Mouse (Mus musculus) left cerebral cortex, postnatal 14 days (tissue): Measurements from ENCODE around the gene Tpmt. TPM values are rescaled to one million over a fixed set of nuclear protein-coding genes. Genes with fewer than 3 reads are reported as not detected.

ENCODE experiments used
- DNase-seq, 2 experiments: peaks; one replicate each; pipeline ENCODE4 v3.0.0; 2021 to 2022; ENCODE audit warnings: low spot score in 2 of 2, mixed read lengths in 1 of 2
- intact Hi-C: fragments of 180-260 bp; cut with DNase I; formaldehyde crosslinking; loops from one replicate; pipeline ENCODE4 v1.15.1; 2025
- total RNA-seq, 2 experiments: library from RNA; stranded (reverse); gene quantifications; 2 replicates each; pipeline ENCODE4 v1.2.3; 2021

Tpmt gene
- total RNA-seq, 2 experiments from 2014 or later, result 7.8 to 10.4 TPM

DNA sequence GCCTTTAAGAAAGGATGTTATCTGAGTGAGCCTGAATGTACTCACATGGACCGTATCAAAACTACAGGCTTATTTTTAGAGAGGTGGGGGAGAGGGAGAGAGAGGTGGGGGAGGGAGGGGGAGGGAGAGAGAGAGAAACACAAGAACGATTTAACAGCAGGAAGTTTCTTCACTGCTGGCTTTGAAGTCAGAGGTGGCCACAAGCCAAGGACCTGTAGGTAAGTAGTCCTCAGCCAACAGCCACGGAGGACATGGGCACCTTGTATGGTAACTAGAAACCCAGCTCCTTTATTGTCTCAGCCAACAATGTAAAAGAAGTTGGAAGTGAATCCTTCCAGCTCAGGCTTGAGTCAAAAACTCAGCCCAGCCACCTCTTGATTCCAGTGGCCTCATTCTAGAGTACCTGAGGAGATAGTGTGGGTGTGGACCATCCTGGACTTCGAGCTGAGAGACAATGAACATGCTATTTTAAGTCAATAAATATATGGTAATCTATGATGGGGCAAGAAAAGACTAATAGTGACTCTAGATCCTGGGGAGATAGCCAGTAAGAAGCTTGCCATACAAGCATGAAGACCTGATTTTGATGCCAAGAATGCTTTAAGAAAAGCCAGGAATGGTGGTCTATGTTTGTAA, 54.0 kb downstream of the Tpmt start:
- intact Hi-C loops, result no loop called here
- DNase-seq, result no peak

- intact Hi-C loops, result no loop called here
- DNase-seq, result no peak
Observed at GRCm38 (mm10) chr13:46987941-46988340, 56.6 kb downstream of the Tpmt start.

- DNase-seq, result no peak
- intact Hi-C loops, result no loop called here
Observed at GRCm38 (mm10) chr13:46986208-46986607, 58.3 kb downstream of the Tpmt start.

GRCm38 (mm10) chr13:46983878-46984277, 60.7 kb downstream of the Tpmt start:
- DNase-seq, result no peak

GRCm38 (mm10) chr13:46979836-46980490, 64.6 kb downstream of the Tpmt start:
- no peak for DNase-seq
- intact Hi-C loops, result loop anchor here (5.0 kb wide), 1 partner anchor 48 kb away; no protein-coding TSS in a partner anchor

More at GRCm38 (mm10) chr13:46983878-46984277, 60.7 kb downstream of the Tpmt start:
- intact Hi-C loops, result no loop called here

DNA sequence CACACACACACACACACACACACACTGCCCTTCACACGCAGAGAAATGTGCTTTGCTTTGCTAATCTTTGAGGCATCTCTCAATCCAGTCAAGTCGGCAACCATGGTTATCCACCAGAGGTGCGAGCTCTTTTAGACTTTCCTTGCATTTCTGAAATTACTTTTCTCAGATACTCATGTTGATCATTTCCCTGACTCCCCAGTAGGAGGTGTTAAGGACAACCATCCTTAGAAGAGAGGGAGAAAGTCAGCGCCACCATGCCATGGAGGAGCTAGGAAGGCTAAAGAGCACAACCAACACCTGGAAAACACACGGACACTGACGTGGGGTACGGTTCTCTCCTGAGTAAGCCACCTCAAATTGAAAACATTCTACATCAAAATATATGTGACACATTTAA, 68.0 kb downstream of the Tpmt start:
- no peak for DNase-seq
- intact Hi-C loops, result loop anchor here (5.0 kb wide), 1 partner anchor 44 kb away; no protein-coding TSS in a partner anchor

- no peak for DNase-seq
- intact Hi-C loops, result loop anchor here (5.0 kb wide), 1 partner anchor 44 kb away; no protein-coding TSS in a partner anchor
Observed at GRCm38 (mm10) chr13:46975930-46976329, 68.6 kb downstream of the Tpmt start.

GRCm38 (mm10) chr13:46975031-46975551, 69.4 kb downstream of the Tpmt start:
- no peak for DNase-seq
- intact Hi-C loops, result loop anchor here (5.0 kb wide), 1 partner anchor 43 kb away; no protein-coding TSS in a partner anchor

Other genes starting within 250 kb of the Tpmt start
- 10 to 100 TPM; 24.6 to 28.2 TPM for gene Kif13a, start 114.9 kb downstream of the Tpmt start, total RNA-seq
- gene Nhlrc1, start 29.9 kb downstream of the Tpmt start, total RNA-seq, result 10 to 100 TPM; 13.9 to 15.7 TPM
- gene Kdm1b, start 1.2 kb downstream of the Tpmt start, total RNA-seq, result 10 to 100 TPM; 10.4 to 12.3 TPM
- gene Dek, start 61.5 kb upstream of the Tpmt start, total RNA-seq, result 10 to 100 TPM; 48.1 to 51.7 TPM
- 10 to 100 TPM; 18.7 to 21.5 TPM for gene Rnf144b, start 77.9 kb upstream of the Tpmt start, total RNA-seq